Comparison of ENCODE assay signal across 7 mouse cellular contexts in the genomic region with DNA sequence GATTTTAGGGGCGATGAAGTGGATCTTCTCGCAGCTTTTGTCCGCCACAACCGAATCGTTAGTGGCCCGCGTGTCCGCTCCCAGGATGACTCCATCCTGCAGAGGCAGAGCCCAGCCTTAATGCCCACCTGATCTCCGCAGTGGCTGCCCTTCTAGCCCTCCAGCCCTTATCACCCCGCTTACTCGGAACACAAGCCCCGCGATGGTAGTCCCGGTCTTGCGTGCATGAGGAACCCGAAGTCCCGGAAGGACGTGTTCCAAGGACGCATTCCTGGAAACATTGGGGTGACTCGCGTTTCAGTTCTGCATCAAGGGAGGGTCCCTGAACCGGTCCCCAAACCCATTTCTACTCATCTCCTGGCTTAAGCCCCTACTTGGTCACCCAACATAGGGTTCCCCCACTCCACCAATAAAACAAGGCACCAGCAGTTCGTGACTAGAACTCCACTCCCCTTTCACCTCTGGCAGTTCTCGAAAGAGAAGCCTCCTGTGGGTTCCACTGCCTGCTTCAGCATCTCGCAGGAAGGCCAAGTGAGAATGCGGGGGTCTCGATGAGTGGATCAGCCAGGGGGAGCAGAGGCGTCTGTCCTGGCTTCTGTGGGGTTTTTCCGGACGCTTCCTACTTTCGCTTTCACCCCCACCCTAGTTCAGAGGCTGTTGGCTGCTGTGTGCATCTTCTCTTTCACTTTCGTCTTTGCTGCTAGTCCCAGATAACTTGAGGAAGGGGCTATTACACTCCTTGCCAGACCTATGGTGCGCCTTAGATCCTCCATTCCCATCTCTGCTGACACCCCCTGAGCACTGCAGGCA. TPM values are rescaled to one million over a fixed set of nuclear protein-coding genes. Genes with fewer than 3 reads are reported as not detected.
DNase-seq lines count a peak whose midpoint lies in the region; ATAC-seq and TF ChIP-seq lines count a peak whose summit lies in the region.

No protein-coding gene starts in this region.

- no peak for TF ChIP-seq CTCF in lung, embryonic 14.5 days (IDR thresholded peaks at IDR 0.05; ENCODE audit: low read depth)

- peak; percentile 49 for DNase-seq in NIH3T3 (ENCODE audit: low read depth)
- peak; percentile 43 for DNase-seq in embryonic facial prominence, embryonic 10.5 days (ENCODE audit: low spot score)
- DNase-seq in kidney, postnatal 10 days, result peak; percentile 63
- DNase-seq in lung, embryonic 14.5 days, result peak; percentile 55
- DNase-seq in ovary, postnatal 10 days (ENCODE audit: low spot score), result peak; percentile 39

- 2% methylated on average over 33 of the region's 33 CpGs for WGBS in embryonic facial prominence, embryonic 10.5 days
- under 1% methylated on average over 33 of the region's 33 CpGs for WGBS in heart, embryonic 14.5 days
- WGBS in lung, embryonic 14.5 days, result 2% methylated on average over 33 of the region's 33 CpGs

- H3K4me2 ChIP-seq in heart, embryonic 14.5 days (ENCODE audit: low read length), result peak overlapping the region; percentile 75
- peak overlapping the region; percentile 96 for H3K4me2 ChIP-seq in lung, embryonic 14.5 days

- H3K9me3 ChIP-seq in embryonic facial prominence, embryonic 10.5 days, result no peaks in the 10 kb centered on the region
- H3K9me3 ChIP-seq in heart, embryonic 14.5 days (ENCODE audit: control insufficient read depth, low read length), result no peaks in the 10 kb centered on the region
- H3K9me3 ChIP-seq in lung, embryonic 14.5 days (ENCODE audit: low read depth, low read length), result no peaks in the 10 kb centered on the region

- H3K4me1 ChIP-seq in embryonic facial prominence, embryonic 10.5 days, result peaks cover 23% of the 10 kb centered on the region
- peaks cover 3 to 13% of the 10 kb centered on the region in 2 experiments for H3K4me1 ChIP-seq in heart, embryonic 14.5 days (ENCODE audit: control insufficient read depth in 2 of 2, insufficient read depth in 2 of 2, low read length in 2 of 2)
- peaks cover 5% of the 10 kb centered on the region; the same call in 1 of the 2 replicates for H3K4me1 ChIP-seq in lung, embryonic 14.5 days (ENCODE audit: insufficient read depth)

- H3K27ac ChIP-seq in embryonic facial prominence, embryonic 10.5 days (replicated peaks), result peak overlapping the region; percentile 86
- H3K27ac ChIP-seq in heart, embryonic 14.5 days (replicated peaks in 1 of 2; ENCODE audit: control insufficient read depth in 1 of 2, insufficient read depth in 1 of 2, low read depth in 2 of 2, low read length in 2 of 2), result peak overlapping the region; percentile 88 to 92
- peak overlapping the region; percentile 69 for H3K27ac ChIP-seq in lung, embryonic 14.5 days (ENCODE audit: low read depth)

- peak; percentile 90 for ATAC-seq in CD4-positive, CD25-positive, alpha-beta regulatory T cell, adult 4 months
- no peak for ATAC-seq in heart, embryonic 14.5 days (ENCODE audit: insufficient number of reproducible peaks, insufficient read depth, low FRiP score, low read depth)
- ATAC-seq in lung, embryonic 14.5 days (ENCODE audit: insufficient read depth), result peak; percentile 42

- H3K27me3 ChIP-seq in embryonic facial prominence, embryonic 10.5 days (replicated peaks; ENCODE audit: low read depth, poor library complexity, severe bottlenecking), result no peaks in the 10 kb centered on the region
- no peaks in the 10 kb centered on the region for H3K27me3 ChIP-seq in heart, embryonic 14.5 days (ENCODE audit: control insufficient read depth, insufficient read depth, low read length)
- no peaks in the 10 kb centered on the region for H3K27me3 ChIP-seq in lung, embryonic 14.5 days (ENCODE audit: insufficient read depth, low read length)

- peaks cover 40% of the 10 kb centered on the region for H3K36me3 ChIP-seq in embryonic facial prominence, embryonic 10.5 days (replicated peaks)
- H3K36me3 ChIP-seq in heart, embryonic 14.5 days (ENCODE audit: control insufficient read depth, insufficient read depth, low read length), result peaks cover 48% of the 10 kb centered on the region
- peaks cover 14% of the 10 kb centered on the region for H3K36me3 ChIP-seq in lung, embryonic 14.5 days (ENCODE audit: insufficient read depth)

- peak overlapping the region; percentile 86 for H3K9ac ChIP-seq in heart, embryonic 14.5 days (ENCODE audit: low read length)
- H3K9ac ChIP-seq in lung, embryonic 14.5 days, result peak overlapping the region; percentile 75

- H3K4me3 ChIP-seq in embryonic facial prominence, embryonic 10.5 days, result peak overlapping the region; percentile 68
- H3K4me3 ChIP-seq in heart, embryonic 14.5 days (ENCODE audit: control insufficient read depth in 1 of 2, insufficient read depth in 1 of 2, low read depth in 1 of 2, low read length in 2 of 2), result peak overlapping the region; percentile 54 to 71
- peak overlapping the region; percentile 70 for H3K4me3 ChIP-seq in lung, embryonic 14.5 days (ENCODE audit: low read depth, low read length)

RNA-seq across cellular contexts. Expression of a gene that starts 0.5 kb away (rescaled TPM):
- 100 to 1,000 TPM; 339 to 391 TPM for polyA plus RNA-seq in CD4-positive, CD25-positive, alpha-beta regulatory T cell, adult 4 months (2017; shearing (Covaris generic))
- 30.5 and 36.8 TPM in 2 replicates for polyA plus RNA-seq in embryonic facial prominence, embryonic 10.5 days (2016; fragmentation: Nextera tagmentation; extraction: Ambion mirVana)
- polyA plus RNA-seq in heart, embryonic 14.5 days (2014; fragmentation: Nextera tagmentation; extraction: Ambion mirVana), result 73.7 and 74.2 TPM in 2 replicates
- 33.6 and 34.0 TPM in 2 replicates for polyA plus RNA-seq in lung, embryonic 14.5 days (2014; fragmentation: Nextera tagmentation; extraction: Ambion mirVana)

RNA-seq across cellular contexts. Expression of a gene that starts 4.0 kb away (rescaled TPM):
- 1 to 10 TPM; 1.6 to 3.6 TPM for polyA plus RNA-seq in CD4-positive, CD25-positive, alpha-beta regulatory T cell, adult 4 months (2017; shearing (Covaris generic))
- polyA plus RNA-seq in embryonic facial prominence, embryonic 10.5 days (2016; fragmentation: Nextera tagmentation; extraction: Ambion mirVana), result 1.9 and 2.2 TPM in 2 replicates
- 0.43 and 1.1 TPM in 2 replicates for polyA plus RNA-seq in heart, embryonic 14.5 days (2014; fragmentation: Nextera tagmentation; extraction: Ambion mirVana)
- 0.41 and 0.68 TPM in 2 replicates for polyA plus RNA-seq in lung, embryonic 14.5 days (2014; fragmentation: Nextera tagmentation; extraction: Ambion mirVana)

RNA-seq across cellular contexts. Expression of a gene that starts 5.5 kb away (rescaled TPM):
- polyA plus RNA-seq in CD4-positive, CD25-positive, alpha-beta regulatory T cell, adult 4 months (2017; shearing (Covaris generic)), result under 1 TPM in 1 of 2 experiments, not detected in 1; 0.40 TPM
- polyA plus RNA-seq in embryonic facial prominence, embryonic 10.5 days (2016; fragmentation: Nextera tagmentation; extraction: Ambion mirVana), result 1.7 and 2.4 TPM in 2 replicates
- polyA plus RNA-seq in heart, embryonic 14.5 days (2014; fragmentation: Nextera tagmentation; extraction: Ambion mirVana), result 1.2 and 1.3 TPM in 2 replicates
- 1.2 and 2.1 TPM in 2 replicates for polyA plus RNA-seq in lung, embryonic 14.5 days (2014; fragmentation: Nextera tagmentation; extraction: Ambion mirVana)

RNA-seq across cellular contexts. Expression of a gene that starts 28.2 kb away (rescaled TPM):
- polyA plus RNA-seq in CD4-positive, CD25-positive, alpha-beta regulatory T cell, adult 4 months (2017; shearing (Covaris generic)), result 1 to 10 TPM; 4.5 to 7.2 TPM
- 31.0 and 33.9 TPM in 2 replicates for polyA plus RNA-seq in embryonic facial prominence, embryonic 10.5 days (2016; fragmentation: Nextera tagmentation; extraction: Ambion mirVana)
- 32.7 and 38.4 TPM in 2 replicates for polyA plus RNA-seq in heart, embryonic 14.5 days (2014; fragmentation: Nextera tagmentation; extraction: Ambion mirVana)
- polyA plus RNA-seq in lung, embryonic 14.5 days (2014; fragmentation: Nextera tagmentation; extraction: Ambion mirVana), result 32.9 and 35.8 TPM in 2 replicates

RNA-seq across cellular contexts. Expression of a gene that starts 37.5 kb away (rescaled TPM):
- 10 to 100 TPM; 10.6 to 18.1 TPM for polyA plus RNA-seq in CD4-positive, CD25-positive, alpha-beta regulatory T cell, adult 4 months (2017; shearing (Covaris generic))
- polyA plus RNA-seq in embryonic facial prominence, embryonic 10.5 days (2016; fragmentation: Nextera tagmentation; extraction: Ambion mirVana), result 35.9 and 38.1 TPM in 2 replicates
- polyA plus RNA-seq in heart, embryonic 14.5 days (2014; fragmentation: Nextera tagmentation; extraction: Ambion mirVana), result 17.6 and 18.6 TPM in 2 replicates
- 32.0 and 33.7 TPM in 2 replicates for polyA plus RNA-seq in lung, embryonic 14.5 days (2014; fragmentation: Nextera tagmentation; extraction: Ambion mirVana)
